Mouse (Mus musculus) bone marrow, adult 2 months (tissue): ENCODE data around the gene Ddah1.

Experiments used
- CTCF ChIP-seq: fragments of 200-500 bp; IDR thresholded peaks from 2 replicates; pipeline ENCODE4 v1.5.1; 2011; ENCODE audit warnings: low read length, control low read depth; ENCODE audit not compliant: control insufficient read depth, insufficient read depth
- POLR2A ChIP-seq: fragments of 200-500 bp; IDR thresholded peaks from 2 replicates; pipeline ENCODE4 v1.6.1; 2011; ENCODE audit warnings: low read depth, mild to moderate bottlenecking, control low read depth, low read length, borderline replicate concordance; ENCODE audit not compliant: control insufficient read depth

DNA sequence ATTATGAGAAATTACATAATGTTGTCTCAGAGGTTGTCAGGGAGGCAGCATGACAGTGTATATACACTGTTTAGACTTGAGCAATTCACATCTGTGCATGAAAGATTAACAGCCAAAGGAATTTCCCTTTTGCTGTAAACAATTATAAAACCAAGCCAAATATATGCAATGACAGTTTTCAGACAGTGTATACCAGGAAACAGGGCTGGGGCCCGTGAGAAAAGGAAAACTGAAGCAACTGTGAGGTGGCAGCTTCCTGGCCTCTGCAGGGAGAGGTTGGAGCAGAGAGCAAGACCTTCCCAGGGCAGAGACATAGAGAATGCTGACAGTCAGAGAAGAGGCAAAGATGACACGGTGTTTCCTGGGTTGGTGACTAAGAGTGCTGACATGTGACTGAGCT, 62.0 kb downstream of the Ddah1 start:
- TF ChIP-seq CTCF, result no peak
- no peak for TF ChIP-seq POLR2A
